Mouse (Mus musculus): ENCODE results near the gene Dab1.

Gene Dab1

GRCm38 (mm10) chr4:104718973-104719795 is 1100.0 kb downstream of the Dab1 start:
- DNase-seq (ENCODE audit: low read depth, low spot score): no peak

- no peak for DNase-seq (ENCODE audit: low read depth, low spot score)
Measured at GRCm38 (mm10) chr4:104723527-104724045, 1104.4 kb downstream of the Dab1 start.

GRCm38 (mm10) chr4:104724258-104724657 is 1105.1 kb downstream of the Dab1 start:
- no peak for DNase-seq (ENCODE audit: low read depth, low spot score)

- DNase-seq (ENCODE audit: low read depth, low spot score): no peak
Measured at GRCm38 (mm10) chr4:104725673-104726072, 1106.5 kb downstream of the Dab1 start.

- no peak for DNase-seq (ENCODE audit: low read depth, low spot score)
Measured at GRCm38 (mm10) chr4:104729185-104729584, 1110.0 kb downstream of the Dab1 start.

GRCm38 (mm10) chr4:104746500-104746899 is 1127.3 kb downstream of the Dab1 start:
- DNase-seq (ENCODE audit: low read depth, low spot score): no peak

GRCm38 (mm10) chr4:104754090-104754489 is 1134.9 kb downstream of the Dab1 start:
- no peak for DNase-seq (ENCODE audit: low read depth, low spot score)

GRCm38 (mm10) chr4:104760878-104761624 is 1141.9 kb downstream of the Dab1 start:
- no peak for DNase-seq (ENCODE audit: low read depth, low spot score)

GRCm38 (mm10) chr4:104766065-104766464 is 1146.9 kb downstream of the Dab1 start, which contains the start of gene C8b:
Gene C8b (plus strand): TSS chr4:104766317.
- no peak for DNase-seq (ENCODE audit: low read depth, low spot score)

GRCm38 (mm10) chr4:104768190-104768589 is 1149.0 kb downstream of the Dab1 start:
- DNase-seq (ENCODE audit: low read depth, low spot score): no peak

- DNase-seq (ENCODE audit: low read depth, low spot score): no peak
Measured at GRCm38 (mm10) chr4:104769602-104770001, 1150.4 kb downstream of the Dab1 start.

- DNase-seq (ENCODE audit: low read depth, low spot score): no peak
Measured at GRCm38 (mm10) chr4:104770331-104770730, 1151.2 kb downstream of the Dab1 start.

- no peak for DNase-seq (ENCODE audit: low read depth, low spot score)
Measured at GRCm38 (mm10) chr4:104775601-104776000, 1156.4 kb downstream of the Dab1 start.

- DNase-seq (ENCODE audit: low read depth, low spot score): no peak
Measured at GRCm38 (mm10) chr4:104779460-104779859, 1160.3 kb downstream of the Dab1 start.

- no peak for DNase-seq (ENCODE audit: low read depth, low spot score)
Measured at GRCm38 (mm10) chr4:104781441-104781840, 1162.3 kb downstream of the Dab1 start.

GRCm38 (mm10) chr4:104782346-104782745 is 1163.2 kb downstream of the Dab1 start:
- DNase-seq (ENCODE audit: low read depth, low spot score): no peak

GRCm38 (mm10) chr4:104792111-104792510 is 1173.0 kb downstream of the Dab1 start:
- no peak for DNase-seq (ENCODE audit: low read depth, low spot score)
